Mouse (Mus musculus): ENCODE results near the gene Reln.

The Reln gene

DNA sequence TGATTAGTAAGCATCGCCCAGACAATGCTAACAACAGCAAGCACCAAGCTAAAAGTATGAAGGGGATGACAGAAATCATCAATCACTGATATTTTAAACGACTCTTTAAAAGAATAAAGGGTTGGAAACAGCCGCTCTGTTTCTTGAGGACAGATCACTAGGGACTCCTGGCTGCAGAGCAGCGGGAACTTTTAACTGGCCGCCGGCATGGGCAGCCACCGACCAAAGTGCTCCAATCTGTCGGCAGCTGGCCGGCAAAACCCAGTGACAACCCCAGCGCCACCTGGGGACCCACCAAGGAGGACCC is 1.0 kb downstream of the Reln start:
- Histone ChIP-seq H3K36me3 (ENCODE audit: insufficient read depth, low read length) (no peaks in the 10 kb centered on the region), H3K27me3 (ENCODE audit: insufficient read depth, low read length) (peaks cover 78% of the 10 kb centered on the region), H3K9me3 (ENCODE audit: low read length) (no peaks in the 10 kb centered on the region), H3K4me1 (replicated peaks; ENCODE audit: low read depth, low read length) (peaks cover 15% of the 10 kb centered on the region; the same call in 1 of the 2 replicates), H3K4me3 (replicated peaks; ENCODE audit: low read length) (peak overlapping the region; percentile 84)
- TF ChIP-seq CTCF (conservative IDR thresholded peaks at IDR 0.05; ENCODE audit: low read length): no peak
- no peak for TF ChIP-seq NANOG (IDR thresholded peaks at IDR 0.05; ENCODE audit: borderline replicate concordance, low read length)
- no peak for TF ChIP-seq POU5F1 (IDR thresholded peaks at IDR 0.05; ENCODE audit: borderline replicate concordance, low read length)

DNA sequence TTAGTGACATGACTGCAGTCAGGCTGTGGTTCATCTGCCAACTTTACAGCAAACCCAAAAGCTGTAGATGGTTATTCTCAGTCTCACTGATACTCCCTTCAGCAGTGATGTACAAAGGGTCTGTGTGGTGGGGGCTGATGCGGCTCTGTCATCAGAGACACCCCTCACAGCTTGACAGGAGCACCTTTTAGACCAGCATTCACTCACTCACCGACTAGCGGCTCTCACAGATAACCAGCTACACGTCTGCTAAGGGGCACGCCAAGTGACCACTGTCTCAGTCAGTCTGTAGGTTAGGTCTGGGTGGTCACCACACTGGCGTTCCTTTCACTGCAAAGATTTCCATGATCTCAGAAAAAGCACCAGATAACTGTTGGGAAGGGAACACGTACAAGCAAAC is 2.0 kb downstream of the Reln start:
- TF ChIP-seq NANOG (IDR thresholded peaks at IDR 0.05; ENCODE audit: borderline replicate concordance, low read length): no peak
- no peak for TF ChIP-seq CTCF (conservative IDR thresholded peaks at IDR 0.05; ENCODE audit: low read length)
- TF ChIP-seq POU5F1 (IDR thresholded peaks at IDR 0.05; ENCODE audit: borderline replicate concordance, low read length): no peak
- Histone ChIP-seq H3K36me3 (ENCODE audit: insufficient read depth, low read length) (no peaks in the 10 kb centered on the region), H3K4me1 (replicated peaks; ENCODE audit: low read depth, low read length) (peaks cover 15% of the 10 kb centered on the region; the same call in 1 of the 2 replicates), H3K27me3 (ENCODE audit: insufficient read depth, low read length) (peaks cover 70% of the 10 kb centered on the region), H3K4me3 (replicated peaks; ENCODE audit: low read length) (no peak overlapping the region), H3K9me3 (ENCODE audit: low read length) (no peaks in the 10 kb centered on the region)

DNA sequence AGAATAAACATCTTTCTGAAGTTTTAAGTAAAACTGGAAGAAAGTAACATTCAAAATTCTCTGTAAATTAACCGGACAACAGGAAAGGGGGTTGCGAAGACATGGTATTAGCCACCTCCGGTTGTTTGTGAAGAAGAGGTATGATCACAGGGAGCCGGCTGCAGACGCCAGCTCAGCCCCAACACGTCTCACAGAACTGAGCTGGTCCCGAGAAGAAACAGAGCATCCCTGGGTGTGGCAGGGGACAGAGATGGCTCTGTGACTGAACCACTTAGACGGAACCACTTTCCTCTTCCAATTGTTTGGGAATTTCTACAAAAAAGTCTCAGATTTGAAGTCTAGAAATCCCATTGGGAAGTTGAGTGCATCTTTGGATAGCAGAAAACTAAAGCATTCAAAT is 3.5 kb downstream of the Reln start:
- Histone ChIP-seq H3K4me3 (replicated peaks; ENCODE audit: low read length) (no peak overlapping the region), H3K9me3 (ENCODE audit: low read length) (no peaks in the 10 kb centered on the region), H3K36me3 (ENCODE audit: insufficient read depth, low read length) (no peaks in the 10 kb centered on the region), H3K27me3 (ENCODE audit: insufficient read depth, low read length) (peaks cover 55% of the 10 kb centered on the region), H3K4me1 (replicated peaks; ENCODE audit: low read depth, low read length) (peaks cover 15% of the 10 kb centered on the region; the same call in 1 of the 2 replicates)
- TF ChIP-seq POU5F1 (IDR thresholded peaks at IDR 0.05; ENCODE audit: borderline replicate concordance, low read length) (no peak), NANOG (IDR thresholded peaks at IDR 0.05; ENCODE audit: borderline replicate concordance, low read length) (no peak), CTCF (conservative IDR thresholded peaks at IDR 0.05; ENCODE audit: low read length) (no peak)

DNA sequence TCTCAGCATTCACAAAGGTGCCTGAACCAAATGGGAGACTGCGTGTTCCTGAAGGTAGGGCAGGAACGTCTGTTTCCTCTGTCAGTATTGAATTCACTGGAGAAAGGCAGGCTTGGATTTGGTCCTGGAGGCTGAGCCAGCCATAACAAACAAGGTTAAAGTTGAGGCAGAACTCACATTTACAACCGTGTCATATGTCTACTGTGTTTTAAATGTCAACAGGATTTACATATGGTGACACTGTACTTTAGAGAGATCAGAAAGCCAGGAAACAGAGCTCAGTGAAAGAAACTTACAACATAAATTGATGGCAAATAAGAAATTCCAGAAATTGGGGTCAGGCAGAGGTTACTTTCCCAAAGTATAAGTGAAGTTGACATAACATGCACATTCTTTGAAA is 9.1 kb downstream of the Reln start:
- TF ChIP-seq NANOG (IDR thresholded peaks at IDR 0.05; ENCODE audit: borderline replicate concordance, low read length) (no peak), CTCF (conservative IDR thresholded peaks at IDR 0.05; ENCODE audit: low read length) (no peak), POU5F1 (IDR thresholded peaks at IDR 0.05; ENCODE audit: borderline replicate concordance, low read length) (no peak)
- H3K4me1 ChIP-seq (replicated peaks; ENCODE audit: low read depth, low read length): no peaks in the 10 kb centered on the region

DNA sequence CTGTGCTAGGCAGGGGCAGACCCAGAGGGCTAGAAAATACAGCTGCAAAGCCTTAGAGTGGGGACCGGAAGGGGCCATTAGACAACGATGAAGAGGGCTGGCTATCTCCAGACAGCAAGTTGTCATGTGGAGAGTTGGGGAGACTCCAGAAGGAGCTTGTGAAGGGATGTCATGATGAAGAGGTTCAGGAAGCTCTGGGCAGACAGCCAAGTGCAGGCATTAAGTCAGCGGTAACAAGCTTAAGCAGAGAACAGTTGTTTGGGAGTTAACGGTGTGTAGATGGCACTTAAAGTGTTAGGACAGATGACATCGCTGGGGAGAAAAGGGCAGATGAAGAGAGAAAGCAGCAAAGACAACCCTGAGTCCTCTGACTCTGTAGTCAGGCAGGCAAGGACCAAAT is 13.7 kb downstream of the Reln start:
- TF ChIP-seq NANOG (IDR thresholded peaks at IDR 0.05; ENCODE audit: borderline replicate concordance, low read length) (no peak), POU5F1 (IDR thresholded peaks at IDR 0.05; ENCODE audit: borderline replicate concordance, low read length) (no peak), CTCF (conservative IDR thresholded peaks at IDR 0.05; ENCODE audit: low read length) (no peak)
- Histone ChIP-seq H3K4me3 (replicated peaks; ENCODE audit: low read length) (no peak overlapping the region), H3K36me3 (ENCODE audit: insufficient read depth, low read length) (no peaks in the 10 kb centered on the region)

More for the DNA sequence above, 9.1 kb downstream of the Reln start:
- Histone ChIP-seq H3K9me3 (ENCODE audit: low read length) (peaks cover 10% of the 10 kb centered on the region), H3K4me3 (replicated peaks; ENCODE audit: low read length) (no peak overlapping the region), H3K36me3 (ENCODE audit: insufficient read depth, low read length) (no peaks in the 10 kb centered on the region), H3K27me3 (ENCODE audit: insufficient read depth, low read length) (peaks cover 10% of the 10 kb centered on the region)

DNA sequence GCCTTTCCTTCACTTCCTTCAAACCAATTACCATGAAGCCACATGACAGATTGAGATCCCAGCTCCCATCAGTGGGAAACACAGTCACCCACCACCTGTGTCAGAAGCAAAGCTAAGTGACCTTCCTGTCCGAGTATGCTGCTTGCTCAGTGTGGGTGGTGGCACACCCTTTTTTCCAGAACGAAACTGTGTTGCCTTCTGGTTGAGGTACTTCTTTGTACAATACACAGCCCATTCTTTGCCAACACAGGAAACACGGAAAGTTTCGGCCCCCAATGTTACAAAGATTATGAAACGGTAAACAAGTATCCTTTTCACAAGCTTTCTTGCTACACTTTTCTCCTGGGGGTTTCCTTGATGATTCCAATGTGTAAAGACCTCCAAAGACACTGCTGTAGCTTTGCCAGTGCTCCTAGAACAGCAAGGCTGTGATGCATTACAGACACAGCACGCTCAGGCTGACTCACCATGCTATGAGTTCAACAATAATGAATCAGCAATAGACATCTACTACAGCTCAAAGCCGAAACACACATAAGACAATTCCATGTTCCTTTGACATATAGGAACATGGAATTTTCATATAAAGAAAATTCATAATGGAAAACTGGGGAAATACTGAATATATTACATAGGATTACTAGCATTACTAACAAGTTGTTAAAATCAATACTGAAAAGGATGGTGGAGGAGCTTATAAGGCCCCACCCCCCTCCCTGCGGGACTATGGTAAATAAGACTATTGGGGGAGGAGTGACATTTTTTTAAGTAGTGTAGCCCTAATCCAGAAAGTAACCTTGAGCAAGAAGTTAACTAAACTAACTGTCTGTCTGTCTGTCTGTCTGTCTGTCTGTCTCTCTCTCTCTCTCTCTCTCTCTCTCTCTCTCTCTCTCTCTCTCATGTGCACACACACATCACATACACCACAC is 15.8 kb downstream of the Reln start:
- Histone ChIP-seq H3K36me3 (ENCODE audit: insufficient read depth, low read length) (no peaks in the 10 kb centered on the region), H3K27me3 (ENCODE audit: insufficient read depth, low read length) (0 out of 2 replicates have a peak, but pooled peaks cover 2% of the 10 kb centered on the region), H3K9me3 (ENCODE audit: low read length) (peaks cover 7% of the 10 kb centered on the region), H3K4me1 (replicated peaks; ENCODE audit: low read depth, low read length) (no peaks in the 10 kb centered on the region), H3K4me3 (replicated peaks; ENCODE audit: low read length) (no peak overlapping the region)
- TF ChIP-seq CTCF (conservative IDR thresholded peaks at IDR 0.05; ENCODE audit: low read length): no peak

More for the DNA sequence above, 13.7 kb downstream of the Reln start:
- H3K9me3 ChIP-seq (ENCODE audit: low read length): peaks cover 10% of the 10 kb centered on the region
- 0 out of 2 replicates have a peak, but pooled peaks cover 2% of the 10 kb centered on the region for H3K27me3 ChIP-seq (ENCODE audit: insufficient read depth, low read length)
- no peaks in the 10 kb centered on the region for H3K4me1 ChIP-seq (replicated peaks; ENCODE audit: low read depth, low read length)

DNA sequence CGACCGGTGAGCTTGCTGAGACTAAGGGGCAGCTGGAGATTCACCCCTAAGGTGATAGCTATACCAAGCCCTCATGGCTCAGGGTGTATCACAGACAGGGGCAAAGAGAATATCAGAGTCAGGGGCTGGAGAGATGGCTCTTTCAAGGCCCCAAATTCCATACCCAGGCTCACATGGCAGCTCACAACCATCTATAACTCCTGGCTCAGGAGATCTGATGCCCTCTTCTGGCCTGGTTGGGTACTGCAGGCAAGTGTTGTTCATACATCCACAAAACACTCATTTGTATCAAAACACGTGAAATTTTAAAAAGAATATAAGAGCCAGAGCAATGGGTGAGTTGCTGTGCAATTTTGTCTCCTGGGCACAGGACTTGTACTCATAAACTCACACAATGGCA is 17.3 kb downstream of the Reln start:
- H3K27me3 ChIP-seq (ENCODE audit: insufficient read depth, low read length): 0 out of 2 replicates have a peak, but pooled peaks cover 2% of the 10 kb centered on the region
- no peaks in the 10 kb centered on the region for H3K36me3 ChIP-seq (ENCODE audit: insufficient read depth, low read length)
- H3K9me3 ChIP-seq (ENCODE audit: low read length): no peaks in the 10 kb centered on the region
- no peak overlapping the region for H3K4me3 ChIP-seq (replicated peaks; ENCODE audit: low read length)
- no peaks in the 10 kb centered on the region for H3K4me1 ChIP-seq (replicated peaks; ENCODE audit: low read depth, low read length)
- TF ChIP-seq CTCF (conservative IDR thresholded peaks at IDR 0.05; ENCODE audit: low read length) (peak; percentile 82), POU5F1 (IDR thresholded peaks at IDR 0.05; ENCODE audit: borderline replicate concordance, low read length) (no peak)

DNA sequence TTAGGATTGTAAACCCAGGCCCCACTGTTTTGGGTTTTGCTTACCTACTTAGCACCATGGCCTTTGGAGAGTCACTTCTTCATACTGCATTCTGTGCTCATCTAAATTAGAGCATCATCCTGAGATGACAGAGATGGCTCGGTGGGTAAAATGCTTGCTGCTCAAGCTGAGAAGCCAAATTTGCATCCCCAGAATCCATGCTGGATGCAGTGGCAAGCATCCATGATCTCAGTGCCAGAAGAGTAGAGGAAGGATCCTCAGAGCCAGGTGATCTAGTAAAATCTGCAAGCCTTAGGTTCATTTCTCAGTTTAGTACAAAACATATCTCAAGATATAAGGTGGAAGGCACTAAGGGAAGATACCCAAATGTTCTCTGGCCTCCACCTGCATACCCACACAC is 20.7 kb downstream of the Reln start:
- H3K27me3 ChIP-seq (ENCODE audit: insufficient read depth, low read length): no peaks in the 10 kb centered on the region

More for the DNA sequence above, 20.7 kb downstream of the Reln start:
- Histone ChIP-seq H3K4me3 (replicated peaks; ENCODE audit: low read length) (no peak overlapping the region), H3K4me1 (replicated peaks; ENCODE audit: low read depth, low read length) (peaks cover 7% of the 10 kb centered on the region; the same call in 1 of the 2 replicates), H3K36me3 (ENCODE audit: insufficient read depth, low read length) (no peaks in the 10 kb centered on the region), H3K9me3 (ENCODE audit: low read length) (no peaks in the 10 kb centered on the region)
- TF ChIP-seq CTCF (conservative IDR thresholded peaks at IDR 0.05; ENCODE audit: low read length): no peak
- TF ChIP-seq POU5F1 (IDR thresholded peaks at IDR 0.05; ENCODE audit: borderline replicate concordance, low read length): no peak
- TF ChIP-seq NANOG (IDR thresholded peaks at IDR 0.05; ENCODE audit: borderline replicate concordance, low read length): no peak
